Mouse (Mus musculus) embryonic facial prominence, embryonic 13.5 days (tissue): ENCODE results near the gene Flywch2. TPM values are rescaled to one million over a fixed set of nuclear protein-coding genes. Genes with fewer than 3 reads are reported as not detected.
A peak's percentile ranks its signal among the peaks of the same experiment; 100 is the strongest.

Experiments used
- ATAC-seq: fragments of 200-750 bp; cut with Nextera tagmentation; 2 replicates; pipeline ENCODE4 v1.8.0; 2017; ENCODE audit warnings: low read depth; ENCODE audit not compliant: insufficient number of reproducible peaks, insufficient read depth, low FRiP score, low TSS enrichment
- H3K27ac ChIP-seq: fragments of 300-500 bp; sonication (generic); 2 replicates; pipeline ENCODE4 v1.5.1; 2015; ENCODE audit warnings: moderate library complexity, mild to moderate bottlenecking, inconsistent platforms
- H3K27me3 ChIP-seq: fragments of 300-500 bp; sonication (generic); 2 replicates; pipeline ENCODE4 v1.6.1; 2015; ENCODE audit warnings: mild to moderate bottlenecking, inconsistent platforms
- H3K36me3 ChIP-seq: fragments of 300-500 bp; sonication (generic); 2 replicates; pipeline ENCODE4 v1.6.1; 2015; ENCODE audit warnings: mild to moderate bottlenecking, inconsistent platforms
- H3K4me1 ChIP-seq: fragments of 300-500 bp; sonication (generic); 2 replicates; pipeline ENCODE4 v1.6.1; 2015; ENCODE audit warnings: inconsistent platforms
- H3K4me2 ChIP-seq: fragments of 300-500 bp; sonication (generic); 2 replicates; pipeline ENCODE4 v1.6.1; 2015; ENCODE audit warnings: moderate library complexity, mild to moderate bottlenecking, inconsistent platforms
- H3K4me3 ChIP-seq: fragments of 300-500 bp; sonication (generic); 2 replicates; pipeline ENCODE4 v1.5.1; 2015; ENCODE audit warnings: mild to moderate bottlenecking, inconsistent platforms
- H3K9ac ChIP-seq: fragments of 300-500 bp; sonication (generic); 2 replicates; pipeline ENCODE4 v1.6.1; 2015; ENCODE audit warnings: mild to moderate bottlenecking, inconsistent platforms
- H3K9me3 ChIP-seq: fragments of 300-500 bp; sonication (generic); 2 replicates; pipeline ENCODE4 v1.6.1; 2016; ENCODE audit warnings: inconsistent platforms
- whole genome bisulfite sequencing: fragments of 180-500 bp; shearing (Covaris S2); methylation state at CpG from one replicate; pipeline ENCODE4 v1.1.7; 2015; ENCODE audit warnings: mixed read lengths; 5-methylcytosine and 5-hydroxymethylcytosine counted together
- polyA plus RNA-seq: library from polyadenylated mRNA; unstranded; fragments of >200 nt; fragmentation: Nextera tagmentation; extraction: Ambion mirVana; gene quantifications from 2 replicates; pipeline ENCODE4 v1.2.1, GENCODE M21; 2015

The Flywch2 gene
- polyA plus RNA-seq, 1 experiment from 2014 or later, result 65.1 TPM

GRCm38 (mm10) chr17:23815641-23816040, 29.8 kb upstream of the Flywch2 start:
- Histone ChIP-seq H3K9me3 (peaks cover 32% of the 10 kb centered on the region), H3K27ac (no peak overlapping the region), H3K4me2 (no peak overlapping the region), H3K4me1 (no peaks in the 10 kb centered on the region), H3K4me3 (no peak overlapping the region), H3K9ac (no peak overlapping the region), H3K27me3 (no peaks in the 10 kb centered on the region), H3K36me3 (peaks cover 96% of the 10 kb centered on the region)
- no peak for ATAC-seq
- 96% methylated on average over 16 of the region's 16 CpGs for WGBS

DNA sequence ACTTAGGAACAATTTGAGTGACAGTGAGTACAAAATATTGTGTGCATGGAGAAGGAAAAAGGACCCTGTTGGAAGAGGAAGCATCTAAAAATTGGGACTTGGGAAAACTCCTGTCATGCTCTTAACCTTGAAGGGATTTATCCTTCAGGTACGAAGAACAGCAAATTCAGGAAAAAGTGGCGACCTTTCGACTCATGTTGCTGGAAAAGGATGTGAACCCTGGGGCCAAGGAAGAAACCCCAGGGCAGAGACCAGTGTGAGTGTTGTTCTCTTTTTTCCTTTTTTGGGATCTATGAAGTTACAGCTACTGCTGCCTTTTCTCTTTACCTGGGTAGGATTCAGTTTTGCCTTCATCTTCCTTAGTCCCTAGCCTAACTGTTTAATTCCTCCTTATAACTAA, 22.0 kb upstream of the Flywch2 start:
- H3K36me3 ChIP-seq, result peaks cover 60% of the 10 kb centered on the region

GRCm38 (mm10) chr17:23806867-23807266, 21.0 kb upstream of the Flywch2 start:
- Histone ChIP-seq H3K9ac (peak overlapping the region; percentile 56), H3K27ac (0 out of 2 replicates have a peak overlapping the region, but pooled peaks have one; percentile 3), H3K27me3 (no peaks in the 10 kb centered on the region), H3K4me1 (peaks cover 33% of the 10 kb centered on the region), H3K4me3 (peak overlapping the region; percentile 20), H3K36me3 (peaks cover 50% of the 10 kb centered on the region), H3K9me3 (no peaks in the 10 kb centered on the region), H3K4me2 (peak overlapping the region; percentile 84)
- no peak for ATAC-seq
- WGBS, result 61% methylated on average over 25 of the region's 25 CpGs

More for the DNA sequence above, 22.0 kb upstream of the Flywch2 start:
- no peaks in the 10 kb centered on the region for H3K9me3 ChIP-seq
- 93% methylated on average over 3 of the region's 3 CpGs for WGBS
- H3K4me2 ChIP-seq, result no peak overlapping the region
- H3K27me3 ChIP-seq, result no peaks in the 10 kb centered on the region
- H3K4me3 ChIP-seq, result no peak overlapping the region
- no peak overlapping the region for H3K27ac ChIP-seq
- no peak for ATAC-seq
- peaks cover 30% of the 10 kb centered on the region for H3K4me1 ChIP-seq
- H3K9ac ChIP-seq, result no peak overlapping the region

DNA sequence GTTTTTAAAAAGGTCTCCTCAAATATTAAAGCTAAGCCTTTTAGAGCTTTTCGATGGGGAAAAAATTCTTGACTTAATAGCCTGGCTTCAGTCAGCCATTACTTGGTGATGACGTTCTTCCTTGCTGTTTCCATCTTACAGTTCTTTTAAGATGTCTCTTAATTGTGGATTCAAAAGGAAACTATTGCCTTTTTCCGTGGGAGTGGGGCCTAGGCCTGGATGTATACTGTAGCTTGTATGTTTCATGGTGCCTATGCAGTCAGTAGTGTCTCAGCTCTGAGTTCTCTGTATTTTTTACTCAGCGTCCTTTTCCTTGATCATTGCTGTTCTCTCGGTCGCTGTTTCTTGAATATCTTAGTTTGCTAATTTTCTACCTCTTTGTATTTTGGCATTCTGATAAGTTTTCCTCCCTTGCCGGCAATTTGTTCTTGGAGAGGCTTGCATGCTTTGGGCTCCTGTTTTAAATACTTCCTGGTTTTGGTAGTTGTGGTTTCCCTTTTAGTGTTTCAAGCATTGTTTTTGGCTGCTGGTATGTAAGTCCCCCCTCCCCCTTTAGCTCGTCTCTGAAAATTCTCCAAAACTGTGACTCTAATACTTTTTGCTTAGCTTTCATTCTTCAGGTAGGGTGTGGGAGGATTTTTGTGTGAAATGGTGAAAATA, 18.7 kb upstream of the Flywch2 start:
- WGBS, result under 1% methylated on average over 8 of the region's 8 CpGs
- Histone ChIP-seq H3K27me3 (no peaks in the 10 kb centered on the region), H3K9ac (peak overlapping the region; percentile 99), H3K4me1 (peaks cover 33% of the 10 kb centered on the region), H3K9me3 (no peaks in the 10 kb centered on the region), H3K27ac (no peak overlapping the region), H3K4me3 (peak overlapping the region; percentile 100), H3K36me3 (peaks cover 27% of the 10 kb centered on the region), H3K4me2 (peak overlapping the region; percentile 84)
- ATAC-seq, result no peak

DNA sequence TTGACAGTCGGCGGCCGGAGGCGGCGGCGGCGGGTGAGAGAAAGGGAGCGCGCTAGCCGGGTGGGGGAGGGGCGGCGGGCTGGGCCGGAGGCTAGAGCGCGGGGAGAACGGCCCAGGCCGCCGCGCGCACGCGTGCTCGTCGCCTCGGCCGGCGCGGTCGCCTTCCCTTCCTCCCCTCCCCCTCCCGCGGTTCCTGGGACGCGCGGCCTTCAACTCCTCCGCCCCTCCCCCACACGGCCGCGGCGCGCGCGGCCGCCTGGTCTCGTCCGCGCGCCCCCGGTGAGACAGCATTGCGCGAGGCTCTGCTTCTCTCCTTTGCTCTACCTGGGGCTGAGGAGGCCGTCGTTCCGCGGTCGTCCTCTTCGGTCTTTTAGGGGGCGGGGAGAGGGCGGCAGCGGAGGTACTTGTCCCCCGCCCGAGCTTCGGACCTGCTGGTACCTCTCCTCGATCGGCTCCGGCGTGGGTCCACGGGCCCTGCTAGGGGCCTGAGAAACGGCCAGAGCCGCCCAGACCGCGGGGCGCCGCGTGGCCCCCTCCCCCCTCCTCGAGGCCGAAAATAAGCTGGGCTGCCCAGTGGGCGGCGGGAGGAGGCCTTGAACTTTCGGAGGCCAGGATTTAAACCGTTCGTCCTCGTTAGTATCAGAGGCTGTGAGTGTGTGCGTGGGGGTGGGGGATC, 17.6 kb upstream of the Flywch2 start:
- H3K4me2 ChIP-seq, result peak overlapping the region; percentile 84
- no peaks in the 10 kb centered on the region for H3K9me3 ChIP-seq
- H3K36me3 ChIP-seq, result peaks cover 17% of the 10 kb centered on the region
- H3K27ac ChIP-seq, result peak overlapping the region; percentile 97
- peak overlapping the region; percentile 100 for H3K4me3 ChIP-seq
- no peaks in the 10 kb centered on the region for H3K27me3 ChIP-seq
- H3K4me1 ChIP-seq, result peaks cover 33% of the 10 kb centered on the region
- ATAC-seq, result peak; percentile 62; the same call in 1 of the 2 replicates
- WGBS, result under 1% methylated on average over 57 of the region's 83 CpGs
- H3K9ac ChIP-seq, result peak overlapping the region; percentile 99

- Histone ChIP-seq H3K4me1 (peaks cover 33% of the 10 kb centered on the region), H3K4me3 (peak overlapping the region; percentile 100), H3K4me2 (peak overlapping the region; percentile 84), H3K27ac (peak overlapping the region; percentile 97), H3K9me3 (no peaks in the 10 kb centered on the region), H3K9ac (peak overlapping the region; percentile 99), H3K27me3 (no peaks in the 10 kb centered on the region), H3K36me3 (peaks cover 10% of the 10 kb centered on the region)
- peak; percentile 98 for ATAC-seq
- under 1% methylated on average over 60 of the region's 60 CpGs for WGBS
These were observed 17.0 kb upstream of the Flywch2 start for GRCm38 (mm10) chr17:23802746-23803365.

DNA sequence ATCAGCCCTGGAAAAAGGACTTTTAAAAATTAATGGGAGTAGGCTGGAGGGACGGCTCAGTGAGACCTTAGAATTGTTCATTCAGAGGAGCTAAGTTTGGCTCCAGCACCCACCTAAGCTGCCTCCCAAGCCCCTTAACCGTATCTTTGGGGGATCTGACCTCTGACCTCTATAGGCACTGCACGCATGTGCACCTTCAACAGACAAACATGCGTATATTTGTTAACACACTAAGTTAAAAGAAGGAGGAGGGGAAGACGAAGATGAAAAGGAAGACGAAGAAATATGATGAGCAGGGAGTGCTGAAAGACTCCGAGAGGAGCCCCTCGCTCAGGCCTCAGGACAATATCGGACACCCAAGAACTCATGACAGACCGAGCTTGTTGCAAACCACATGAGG, 15.7 kb upstream of the Flywch2 start:
- H3K4me2 ChIP-seq, result no peak overlapping the region
- no peak for ATAC-seq
- no peaks in the 10 kb centered on the region for H3K36me3 ChIP-seq
- H3K9ac ChIP-seq, result no peak overlapping the region
- H3K4me3 ChIP-seq, result no peak overlapping the region
- no peaks in the 10 kb centered on the region for H3K27me3 ChIP-seq
- H3K9me3 ChIP-seq, result no peaks in the 10 kb centered on the region
- peaks cover 28% of the 10 kb centered on the region for H3K4me1 ChIP-seq
- no peak overlapping the region for H3K27ac ChIP-seq
- 90% methylated on average over 10 of the region's 10 CpGs for WGBS

DNA sequence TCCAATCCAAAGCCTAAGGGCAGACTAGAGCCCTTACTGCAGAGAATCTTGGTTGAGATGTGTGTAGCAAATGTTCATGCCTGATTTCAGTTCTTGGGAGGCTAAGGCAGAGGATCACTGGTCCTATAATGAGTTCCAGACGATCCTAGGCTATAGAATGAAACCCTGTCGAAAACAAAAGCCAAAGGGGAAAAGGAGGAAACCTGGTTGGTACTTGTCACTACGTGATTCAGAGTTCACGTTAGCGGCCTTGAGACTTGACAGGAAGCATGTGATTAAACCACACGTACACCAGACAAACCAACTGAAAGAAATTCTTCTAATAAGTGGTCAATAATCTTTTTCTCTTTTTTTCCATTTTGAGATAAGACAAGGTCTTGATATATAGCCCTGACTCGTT, 11.4 kb upstream of the Flywch2 start:
- Histone ChIP-seq H3K4me3 (no peak overlapping the region), H3K27me3 (no peaks in the 10 kb centered on the region), H3K9me3 (no peaks in the 10 kb centered on the region), H3K4me1 (peaks cover 6% of the 10 kb centered on the region; the same call in 1 of the 2 replicates), H3K36me3 (no peaks in the 10 kb centered on the region), H3K9ac (no peak overlapping the region), H3K4me2 (no peak overlapping the region), H3K27ac (no peak overlapping the region)
- WGBS, result 27% methylated on average over 7 of the region's 7 CpGs
- ATAC-seq, result no peak

DNA sequence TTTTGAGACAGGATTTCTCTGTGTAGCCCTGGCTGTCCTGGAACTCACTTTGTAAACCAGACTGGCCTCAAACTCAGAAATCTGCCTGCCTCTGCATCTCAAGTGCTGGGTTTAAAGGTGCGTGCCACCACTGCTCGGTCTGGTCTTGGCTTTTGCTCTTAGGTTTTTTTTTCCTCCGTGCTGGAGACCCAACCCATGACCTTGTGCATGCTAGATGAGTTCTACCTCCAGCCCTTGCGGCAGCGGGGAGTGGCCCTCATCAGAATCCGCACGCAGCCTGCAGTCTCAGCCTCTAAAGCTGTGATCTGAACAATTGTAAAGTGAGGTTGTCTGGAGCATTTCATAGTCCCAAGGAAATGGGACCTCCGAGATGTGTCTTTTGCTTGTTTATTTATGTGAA, 9.4 kb upstream of the Flywch2 start:
- H3K9ac ChIP-seq, result no peak overlapping the region
- H3K36me3 ChIP-seq, result no peaks in the 10 kb centered on the region
- H3K4me2 ChIP-seq, result no peak overlapping the region
- H3K27ac ChIP-seq, result no peak overlapping the region
- no peaks in the 10 kb centered on the region for H3K27me3 ChIP-seq
- no peak overlapping the region for H3K4me3 ChIP-seq
- 95% methylated on average over 8 of the region's 8 CpGs for WGBS
- no peaks in the 10 kb centered on the region for H3K9me3 ChIP-seq
- no peak for ATAC-seq
- peaks cover 12% of the 10 kb centered on the region for H3K4me1 ChIP-seq

DNA sequence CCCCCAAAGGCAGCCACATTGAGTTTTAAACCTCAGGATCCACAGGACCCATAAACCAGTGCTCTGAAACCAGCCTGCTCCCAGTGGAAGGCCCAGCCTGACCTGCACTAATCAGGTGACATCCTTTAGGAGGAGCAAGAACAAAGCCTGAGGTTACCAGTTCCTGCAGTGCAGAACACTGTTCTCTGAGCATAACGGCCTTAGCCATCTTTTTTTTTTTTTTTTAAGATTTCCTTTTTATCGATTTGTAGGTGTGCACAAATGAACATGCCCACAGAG, 5.1 kb upstream of the Flywch2 start:
- H3K4me1 ChIP-seq, result peaks cover 18% of the 10 kb centered on the region
- 34% methylated on average over 2 of the region's 2 CpGs for WGBS

DNA sequence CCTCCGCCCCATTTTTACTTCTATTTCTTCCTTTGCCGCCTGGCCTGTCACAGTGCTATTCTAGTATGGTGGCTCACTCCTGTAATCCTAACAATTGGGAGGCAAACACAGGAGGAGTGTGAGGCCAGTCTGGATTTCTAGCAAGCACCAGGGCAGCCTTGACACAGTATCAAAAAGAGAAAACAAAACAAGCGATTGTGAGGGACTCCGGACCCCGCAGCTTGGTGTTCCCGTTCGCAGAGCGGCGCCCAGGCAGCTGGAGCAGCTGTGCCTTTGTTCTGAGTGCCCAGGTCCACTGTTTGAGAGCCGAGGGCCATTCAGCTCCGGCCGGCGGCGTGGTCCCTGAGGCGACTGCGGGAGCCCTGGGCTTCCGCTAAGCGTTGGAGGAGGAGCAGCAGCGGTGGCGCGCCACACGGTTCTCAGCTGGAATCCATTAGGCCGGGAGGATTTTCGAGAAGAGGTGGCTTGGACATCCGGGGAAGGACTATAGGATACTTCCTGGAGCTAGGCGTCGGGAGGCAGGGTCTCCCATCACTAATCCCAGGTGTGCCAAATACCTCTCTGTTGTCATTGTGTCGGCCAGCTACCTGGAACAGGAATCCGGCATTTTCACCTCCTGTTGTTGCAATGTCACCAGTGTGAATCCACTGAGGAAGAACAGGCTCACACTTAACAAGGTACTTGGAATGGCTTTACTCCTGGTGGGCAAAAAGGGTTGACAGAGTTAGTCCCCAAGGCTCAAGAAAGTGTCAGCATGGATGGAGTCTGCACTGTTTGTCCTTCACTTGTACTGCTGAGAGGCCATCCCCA, 4.6 kb upstream of the Flywch2 start, which contains the start of gene Srrm2:
Srrm2 (plus strand) TSS at position 264 of the 810 bp plus-strand sequence.
- ATAC-seq, result no peak
- Histone ChIP-seq H3K27ac (peak within 1 kb of the TSS; percentile 90), H3K9ac (peak within 1 kb of the TSS; percentile 84), H3K36me3 (no peaks in the 10 kb centered on the region), H3K4me2 (peak within 1 kb of the TSS; percentile 68), H3K4me3 (peak within 1 kb of the TSS; percentile 55), H3K4me1 (peaks cover 22% of the 10 kb centered on the region), H3K9me3 (no peaks in the 10 kb centered on the region), H3K27me3 (no peaks in the 10 kb centered on the region)
- 1% methylated on average over 29 of the region's 29 CpGs for WGBS

More for the DNA sequence above, 5.1 kb upstream of the Flywch2 start:
- Histone ChIP-seq H3K27me3 (no peaks in the 10 kb centered on the region), H3K27ac (peak overlapping the region; percentile 90; the same call in 1 of the 2 replicates), H3K36me3 (no peaks in the 10 kb centered on the region), H3K4me3 (peak overlapping the region; percentile 55), H3K4me2 (peak overlapping the region; percentile 68), H3K9me3 (no peaks in the 10 kb centered on the region), H3K9ac (peak overlapping the region; percentile 84)
- no peak for ATAC-seq
